Mouse (Mus musculus): ENCODE data around the gene Dusp5. TPM values are rescaled to one million over a fixed set of nuclear protein-coding genes. Genes with fewer than 3 reads are reported as not detected.

Gene Dusp5
- total RNA-seq, 4 experiments from 2014 or later = 22.1 to 32.6 (median 23.6) TPM

GRCm38 (mm10) chr19:53543602-53544001, 14.7 kb downstream of the Dusp5 start:
- no peak for DNase-seq (ENCODE audit: low spot score in 2 of 2)

- no peak for DNase-seq (ENCODE audit: low spot score in 2 of 2)
Measured at GRCm38 (mm10) chr19:53544923-53545561, 16.1 kb downstream of the Dusp5 start.

GRCm38 (mm10) chr19:53547597-53547996, 18.7 kb downstream of the Dusp5 start:
- DNase-seq (ENCODE audit: low spot score in 2 of 2) = no peak

- no peak for DNase-seq (ENCODE audit: low spot score in 2 of 2)
Measured at GRCm38 (mm10) chr19:53550972-53551371, 22.1 kb downstream of the Dusp5 start.

DNA sequence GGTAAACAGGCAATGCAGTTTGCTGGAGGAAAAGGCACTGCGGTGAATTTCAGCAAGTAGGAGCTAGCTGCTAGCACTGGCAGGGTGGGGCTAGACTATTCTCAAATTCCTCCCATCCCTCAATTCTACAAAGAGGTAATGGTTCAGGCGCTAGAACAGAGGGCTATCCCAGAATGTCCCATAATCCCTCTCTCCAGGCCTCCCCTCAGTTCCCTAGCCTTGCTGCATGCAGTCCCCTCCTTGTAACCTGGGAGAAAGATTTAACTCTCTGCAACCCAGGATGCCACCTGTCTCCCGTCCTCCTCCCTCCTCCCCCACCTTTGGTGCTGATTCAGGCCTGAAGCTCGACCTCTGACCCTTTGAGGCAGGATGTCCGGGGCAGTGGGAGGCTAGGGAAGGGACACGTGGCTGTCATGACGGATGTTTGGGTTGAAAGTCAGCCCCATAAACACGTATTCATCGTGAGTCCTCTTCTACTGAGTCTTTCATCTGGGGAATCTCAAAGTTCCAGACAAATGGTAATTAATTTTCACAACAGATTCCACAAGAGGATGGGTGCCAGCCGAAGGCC, 23.4 kb downstream of the Dusp5 start:
- no peak for DNase-seq (ENCODE audit: low spot score in 2 of 2)

- no peak for DNase-seq (ENCODE audit: low spot score in 2 of 2)
Measured at GRCm38 (mm10) chr19:53552795-53553194, 23.9 kb downstream of the Dusp5 start.

- DNase-seq (ENCODE audit: low spot score in 2 of 2) = no peak
Measured at GRCm38 (mm10) chr19:53554402-53554801, 25.5 kb downstream of the Dusp5 start.

DNA sequence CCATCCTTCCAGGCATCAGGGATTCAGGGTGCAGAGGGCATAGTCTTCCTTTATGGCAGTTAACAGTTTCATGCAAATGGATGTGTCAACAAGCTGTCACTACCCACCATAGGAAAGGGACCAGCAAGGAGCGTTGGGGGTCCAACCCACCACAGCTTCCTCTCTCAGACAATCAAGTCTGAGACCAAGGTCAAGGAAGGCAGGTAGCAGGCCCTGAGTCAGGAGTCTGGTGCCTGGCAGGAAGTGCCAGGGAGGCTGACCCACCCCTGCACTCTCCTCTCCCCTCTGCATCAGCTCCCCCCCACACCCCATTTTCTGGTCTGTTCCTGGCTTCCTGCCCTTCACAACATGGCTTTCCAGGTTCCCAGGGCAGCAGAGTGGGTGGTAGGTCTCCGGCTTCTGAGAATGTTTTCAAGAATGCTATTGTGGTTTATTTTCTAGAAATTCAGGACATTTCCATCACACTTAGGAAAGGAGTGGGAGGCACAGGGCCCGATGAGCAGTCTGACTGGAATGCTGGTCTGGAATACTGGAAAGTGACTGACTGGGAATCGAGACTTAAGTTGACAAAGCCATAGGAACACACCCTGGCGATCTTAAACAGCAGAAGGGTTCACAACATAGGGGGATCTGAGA, 26.2 kb downstream of the Dusp5 start:
- no peak for DNase-seq (ENCODE audit: low spot score in 2 of 2)

- no peak for DNase-seq (ENCODE audit: low spot score in 2 of 2)
Measured at GRCm38 (mm10) chr19:53556841-53557240, 27.9 kb downstream of the Dusp5 start.

DNA sequence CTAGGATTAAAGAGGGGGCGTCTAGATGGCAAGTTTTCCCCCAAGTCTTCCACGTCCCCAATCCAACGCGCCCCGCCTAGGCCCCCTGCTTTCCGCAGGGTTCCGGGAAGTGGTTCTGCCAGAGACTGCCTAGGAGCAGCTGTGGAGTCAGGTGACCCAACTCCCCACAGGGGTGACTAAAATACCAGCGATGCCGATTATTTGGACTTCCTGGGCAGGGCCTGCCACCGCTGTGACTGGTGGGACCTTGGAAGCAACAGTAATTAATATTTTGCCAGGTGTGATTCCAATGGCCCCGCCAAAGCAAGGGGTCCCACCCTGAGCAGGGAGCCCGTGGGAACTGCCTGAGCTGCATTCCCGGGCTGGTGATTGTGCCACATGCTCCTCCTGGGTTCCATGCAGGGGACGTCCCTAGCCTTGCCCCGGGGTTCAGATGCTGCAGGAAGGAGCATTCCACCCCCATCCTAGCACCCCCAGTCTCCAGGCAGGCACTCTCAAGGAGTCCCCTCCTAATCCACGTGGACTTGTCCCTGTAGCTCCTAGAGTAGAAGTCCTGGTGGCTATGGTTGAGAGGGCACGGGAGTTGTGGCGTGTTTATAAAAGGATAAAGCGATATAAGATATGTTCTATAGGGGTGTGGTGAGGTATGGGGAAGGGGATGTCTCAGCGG, 28.5 kb downstream of the Dusp5 start:
- DNase-seq (ENCODE audit: low spot score in 2 of 2) = no peak

DNA sequence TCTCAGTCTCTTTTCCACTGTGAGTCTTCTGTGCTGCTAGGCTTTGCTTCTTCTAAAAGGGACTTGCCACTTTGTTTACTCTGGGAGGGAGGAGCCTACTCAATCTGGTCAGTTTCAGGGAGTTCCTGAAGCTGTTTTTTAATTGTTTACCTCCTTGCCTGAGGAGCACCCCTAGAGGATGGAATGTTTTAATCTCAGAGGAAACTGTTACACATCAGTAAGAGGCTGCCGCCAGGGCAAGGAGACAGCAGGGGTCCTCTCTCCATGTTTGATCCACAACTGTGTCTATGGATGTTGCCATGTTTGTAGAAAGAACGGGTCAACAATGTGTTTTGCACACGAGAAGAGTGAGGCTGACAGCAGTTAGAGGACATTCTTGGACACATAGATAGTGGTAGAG, 31.5 kb downstream of the Dusp5 start:
- DNase-seq (ENCODE audit: low spot score in 2 of 2) = no peak

- no peak for DNase-seq (ENCODE audit: low spot score in 2 of 2)
Measured at GRCm38 (mm10) chr19:53564174-53564573, 35.3 kb downstream of the Dusp5 start.

GRCm38 (mm10) chr19:53565565-53566277, 36.8 kb downstream of the Dusp5 start:
- no peak for DNase-seq (ENCODE audit: low spot score in 2 of 2)

- DNase-seq (ENCODE audit: low spot score in 2 of 2) = no peak
Measured at GRCm38 (mm10) chr19:53567864-53568263, 39.0 kb downstream of the Dusp5 start.

DNA sequence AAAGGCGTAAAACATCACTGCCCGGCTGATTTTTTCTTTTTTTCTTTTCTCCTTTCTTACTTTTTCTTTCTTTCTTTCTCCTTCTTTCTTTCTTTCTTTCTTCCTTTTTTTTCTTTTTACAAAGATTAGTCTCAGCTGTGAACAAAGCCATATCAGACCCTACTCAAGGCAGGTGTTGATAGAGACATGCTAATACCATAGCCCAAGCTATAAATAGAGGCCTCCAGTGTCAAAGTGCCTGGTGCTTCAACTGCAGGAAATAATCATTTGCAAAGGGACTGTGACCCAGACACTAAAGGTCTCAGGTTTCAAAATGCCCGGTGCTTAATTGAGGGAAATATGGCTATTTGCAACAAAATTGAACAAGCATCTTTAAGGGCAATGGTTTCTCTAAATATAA, 39.6 kb downstream of the Dusp5 start:
- DNase-seq (ENCODE audit: low spot score in 2 of 2) = no peak

DNA sequence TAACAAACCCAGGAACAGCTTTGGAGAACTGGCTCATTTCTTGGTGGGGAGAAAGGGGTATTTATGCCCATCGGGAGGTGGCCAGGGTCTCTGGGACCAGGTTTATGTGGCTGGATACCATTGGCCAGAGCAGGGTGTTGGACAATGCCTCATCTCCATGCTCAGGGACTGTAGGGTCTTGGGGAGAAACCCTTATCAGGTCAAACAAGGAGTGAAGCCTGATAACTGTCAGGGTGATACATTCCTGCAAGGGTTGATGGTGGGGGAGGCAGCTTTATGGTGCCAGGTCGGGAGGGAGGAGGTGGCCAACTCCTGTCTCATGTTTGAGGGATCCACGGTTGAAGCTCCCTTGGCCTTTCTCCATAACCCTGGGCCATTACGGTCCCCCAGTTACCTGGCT, 42.1 kb downstream of the Dusp5 start:
- no peak for DNase-seq (ENCODE audit: low spot score in 2 of 2)

DNA sequence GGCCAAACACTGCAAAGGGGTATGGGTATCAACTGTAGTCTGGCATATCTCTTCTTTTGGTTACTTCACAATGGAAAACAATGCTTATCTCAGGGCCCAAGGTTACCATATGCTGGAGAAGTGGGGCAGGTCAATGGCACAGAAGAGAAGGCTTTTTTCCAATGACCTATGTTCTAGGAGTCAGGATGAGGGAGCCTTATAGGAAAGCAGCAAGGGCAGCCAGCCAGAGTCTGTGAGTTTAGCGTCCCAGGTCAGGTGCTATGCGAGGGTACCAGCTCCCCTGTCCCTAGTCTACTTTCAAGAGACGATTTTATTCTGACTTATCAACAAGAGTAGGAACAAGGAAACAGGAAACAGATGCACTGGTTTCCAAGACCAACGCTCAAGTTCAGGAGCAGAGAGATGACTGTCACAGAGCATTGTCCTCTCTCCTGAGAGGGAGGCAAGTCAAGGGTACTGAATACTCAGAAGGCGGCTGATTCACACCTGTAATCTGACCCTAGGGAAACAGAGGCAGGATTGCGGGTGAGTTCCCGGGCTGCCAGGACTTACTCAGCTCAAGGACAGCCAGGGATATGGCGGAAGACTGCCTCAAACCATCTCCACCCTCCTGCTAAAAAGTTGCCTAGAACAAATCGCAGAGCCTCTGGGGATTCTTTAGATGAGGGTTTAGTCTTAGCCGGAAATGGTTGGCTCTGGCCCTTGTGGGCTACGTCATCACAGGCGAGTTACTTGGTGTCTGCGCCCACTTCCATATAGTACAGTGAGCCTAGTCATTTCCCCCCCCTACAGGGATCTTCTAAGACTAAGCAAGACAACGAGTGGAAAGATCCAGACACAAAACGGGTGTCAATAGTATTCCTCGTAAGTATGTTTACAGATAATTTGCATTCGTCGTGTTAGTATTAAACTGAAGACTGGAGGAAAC, 42.9 kb downstream of the Dusp5 start:
- DNase-seq (ENCODE audit: low spot score in 2 of 2) = no peak

GRCm38 (mm10) chr19:53572607-53573006, 43.7 kb downstream of the Dusp5 start:
- DNase-seq (ENCODE audit: low spot score in 2 of 2) = no peak

GRCm38 (mm10) chr19:53573151-53573550, 44.2 kb downstream of the Dusp5 start:
- DNase-seq (ENCODE audit: low spot score in 2 of 2) = no peak

GRCm38 (mm10) chr19:53574131-53574530, 45.2 kb downstream of the Dusp5 start:
- DNase-seq (ENCODE audit: low spot score in 2 of 2) = no peak

DNA sequence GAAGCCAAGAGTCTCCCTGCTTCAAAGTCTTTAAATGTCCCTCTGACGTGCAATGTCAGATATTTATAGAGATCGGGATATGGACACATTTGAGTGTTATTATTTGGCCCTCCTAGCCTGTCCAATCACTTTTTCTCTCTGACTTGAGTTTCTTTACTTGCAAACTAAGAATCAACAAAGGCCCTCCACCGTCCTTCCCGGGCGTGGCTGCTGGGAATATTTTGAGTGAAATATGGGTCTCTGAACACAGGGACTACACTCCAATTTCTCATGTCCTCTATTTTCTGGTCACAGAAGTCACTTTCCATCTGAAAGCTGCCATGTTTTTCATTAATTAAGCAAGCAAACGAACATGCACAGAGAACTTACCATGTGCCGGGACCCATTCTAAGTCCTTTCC, 45.6 kb downstream of the Dusp5 start:
- DNase-seq (ENCODE audit: low spot score in 2 of 2) = no peak

Data from layer of hippocampus, adult 8-10 months (tissue).